Mouse (Mus musculus): ENCODE data around the gene Mybpc3.

Gene Mybpc3

DNA sequence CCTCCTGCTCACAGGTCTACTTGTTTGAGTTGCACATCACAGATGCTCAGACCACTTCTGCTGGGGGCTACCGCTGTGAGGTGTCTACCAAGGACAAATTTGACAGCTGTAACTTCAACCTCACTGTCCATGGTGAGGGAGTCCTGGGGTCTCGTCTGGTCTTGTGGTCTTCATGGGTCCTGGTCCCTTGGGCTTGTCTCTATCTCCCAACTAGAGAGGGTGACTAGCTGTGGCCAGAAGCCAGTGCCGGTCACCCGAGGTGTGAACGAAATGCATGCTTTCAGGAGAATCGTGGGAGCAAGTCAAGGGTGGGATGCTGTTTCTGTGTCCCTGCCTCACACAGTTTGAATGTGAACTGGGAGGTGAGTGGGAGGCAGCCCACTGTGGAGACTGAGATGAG, 3.1 kb downstream of the Mybpc3 start:
- no peak for DNase-seq (ENCODE audit: low read depth, low spot score)

DNA sequence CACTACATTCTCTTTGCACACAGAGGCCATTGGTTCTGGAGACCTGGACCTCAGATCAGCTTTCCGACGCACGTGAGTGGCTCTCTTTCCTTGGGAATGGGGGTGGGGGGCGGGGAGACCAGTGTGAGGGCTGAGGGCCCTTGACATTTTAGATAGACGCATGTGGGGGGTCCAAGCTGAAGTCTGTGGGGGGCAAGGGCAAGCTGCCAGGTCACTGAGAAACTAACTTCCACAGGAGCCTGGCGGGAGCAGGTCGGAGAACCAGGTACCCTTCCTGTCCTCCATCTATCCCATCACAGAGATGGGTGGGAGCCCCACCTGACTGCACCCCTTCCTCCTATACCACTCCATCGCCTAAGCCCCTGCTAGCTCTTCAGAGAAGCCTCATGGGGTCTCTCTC, 3.6 kb downstream of the Mybpc3 start:
- no peak for DNase-seq (ENCODE audit: low read depth, low spot score)

DNA sequence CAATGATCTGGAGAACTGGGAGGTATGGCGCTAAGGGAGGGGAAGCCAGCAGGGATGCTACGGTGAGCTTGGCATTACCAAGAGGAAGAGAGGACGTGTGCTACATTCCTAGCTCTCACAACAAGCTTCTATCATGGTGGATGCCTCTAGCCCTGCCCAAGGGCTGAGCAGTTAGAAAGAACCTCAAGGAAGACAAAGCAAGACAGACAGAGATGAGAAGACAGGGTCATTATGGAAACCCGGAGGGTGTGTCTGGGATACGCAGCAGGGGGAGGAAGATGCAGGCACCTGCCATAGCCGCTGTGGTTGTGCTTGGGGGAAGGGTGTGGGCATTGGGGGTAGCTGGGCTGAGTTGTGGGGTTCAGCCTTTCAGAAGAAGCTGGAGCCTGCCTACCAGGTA, 5.6 kb downstream of the Mybpc3 start:
- DNase-seq (ENCODE audit: low read depth, low spot score), result no peak

DNA sequence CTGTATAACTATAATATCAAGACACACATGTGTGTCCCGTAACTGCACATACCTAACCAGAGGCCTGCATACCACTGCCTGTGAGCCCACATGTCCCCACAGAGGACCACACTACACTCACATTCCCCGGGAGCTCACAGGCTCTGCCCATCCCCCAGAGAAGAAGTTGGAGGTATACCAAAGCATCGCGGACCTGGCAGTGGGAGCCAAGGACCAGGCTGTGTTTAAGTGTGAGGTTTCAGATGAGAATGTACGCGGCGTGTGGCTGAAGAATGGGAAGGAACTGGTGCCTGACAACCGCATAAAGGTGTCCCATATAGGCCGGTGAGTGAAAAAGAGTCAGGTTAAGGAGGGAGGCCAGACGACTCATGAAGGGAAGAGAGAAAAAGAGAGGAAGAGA, 7.2 kb downstream of the Mybpc3 start:
- DNase-seq (ENCODE audit: low read depth, low spot score), result no peak

DNA sequence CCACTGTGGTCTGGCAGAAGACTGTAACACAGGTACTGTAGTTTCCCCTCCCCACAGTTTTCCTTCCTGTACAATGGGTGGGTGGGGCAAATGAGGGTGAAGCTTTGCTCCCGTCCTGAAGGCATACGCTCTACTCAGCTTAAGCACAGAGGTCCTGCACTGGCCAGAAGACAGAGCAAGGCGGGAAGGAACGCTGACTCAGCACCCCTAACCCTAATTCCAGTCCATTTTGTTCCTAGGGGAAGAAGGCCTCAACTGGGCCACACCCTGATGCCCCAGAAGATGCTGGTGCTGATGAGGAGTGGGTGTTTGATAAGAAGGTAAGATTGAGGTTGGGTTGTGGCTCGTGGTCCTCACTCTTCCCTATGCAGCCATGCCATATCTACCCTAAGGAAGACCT, 10.8 kb downstream of the Mybpc3 start:
- no peak for DNase-seq (ENCODE audit: low read depth, low spot score)

DNA sequence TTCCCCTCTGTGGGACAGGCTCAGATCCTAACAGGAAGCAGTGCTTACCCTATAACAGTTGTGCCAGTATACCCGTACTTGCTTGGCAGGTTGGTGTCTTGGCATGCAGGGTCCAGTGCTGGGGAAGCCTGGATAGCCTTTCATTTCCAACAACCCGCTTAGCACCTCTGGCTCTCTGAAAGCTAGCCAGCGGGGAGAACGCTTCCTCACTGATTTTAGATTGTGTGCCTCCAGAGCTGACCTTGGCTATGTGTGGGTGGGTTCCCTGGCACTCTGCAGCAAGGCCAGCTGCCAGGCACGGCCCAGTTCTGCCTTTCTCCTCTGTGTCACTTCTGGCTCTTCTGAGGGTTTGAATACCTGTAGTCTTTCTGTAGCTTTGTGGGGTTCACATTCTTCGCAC, 12.2 kb downstream of the Mybpc3 start:
- DNase-seq (ENCODE audit: low read depth, low spot score), result no peak

DNA sequence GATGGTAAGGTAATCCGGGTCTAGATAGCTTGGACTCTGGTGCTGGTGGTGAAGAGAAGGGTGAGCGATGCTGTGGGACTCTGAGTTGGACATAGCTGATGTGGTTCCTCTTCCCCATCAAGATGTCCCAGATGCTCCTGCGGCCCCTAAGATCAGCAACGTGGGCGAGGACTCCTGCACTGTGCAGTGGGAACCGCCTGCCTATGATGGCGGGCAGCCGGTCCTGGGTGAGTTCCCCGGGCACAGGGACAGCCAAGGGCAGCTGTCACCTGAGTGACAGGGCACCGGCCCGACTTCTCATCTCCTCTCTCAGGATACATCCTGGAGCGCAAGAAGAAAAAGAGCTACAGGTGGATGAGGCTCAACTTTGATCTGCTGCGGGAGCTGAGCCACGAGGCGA, 13.3 kb downstream of the Mybpc3 start:
- no peak for DNase-seq (ENCODE audit: low read depth, low spot score)

DNA sequence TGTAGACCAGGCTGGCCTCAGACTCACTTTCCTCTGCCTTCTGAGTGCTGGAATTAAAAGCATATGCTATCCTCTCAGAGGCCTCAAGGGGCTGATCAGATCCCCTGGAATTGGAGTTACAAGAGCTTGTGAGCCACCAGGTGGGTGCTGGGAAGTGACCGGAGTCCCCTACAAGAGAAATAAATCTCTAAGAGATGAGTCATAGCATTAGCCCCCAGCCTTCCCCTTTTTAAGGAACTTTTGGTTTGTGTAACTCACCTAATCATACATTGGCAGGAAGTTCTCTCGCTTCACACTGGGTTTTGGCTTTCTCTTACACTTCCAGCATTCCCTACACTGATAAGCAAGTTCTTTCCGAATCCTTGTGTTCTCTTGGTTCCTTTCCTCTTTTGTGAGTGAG, 14.1 kb downstream of the Mybpc3 start:
- no peak for DNase-seq (ENCODE audit: low read depth, low spot score)

DNA sequence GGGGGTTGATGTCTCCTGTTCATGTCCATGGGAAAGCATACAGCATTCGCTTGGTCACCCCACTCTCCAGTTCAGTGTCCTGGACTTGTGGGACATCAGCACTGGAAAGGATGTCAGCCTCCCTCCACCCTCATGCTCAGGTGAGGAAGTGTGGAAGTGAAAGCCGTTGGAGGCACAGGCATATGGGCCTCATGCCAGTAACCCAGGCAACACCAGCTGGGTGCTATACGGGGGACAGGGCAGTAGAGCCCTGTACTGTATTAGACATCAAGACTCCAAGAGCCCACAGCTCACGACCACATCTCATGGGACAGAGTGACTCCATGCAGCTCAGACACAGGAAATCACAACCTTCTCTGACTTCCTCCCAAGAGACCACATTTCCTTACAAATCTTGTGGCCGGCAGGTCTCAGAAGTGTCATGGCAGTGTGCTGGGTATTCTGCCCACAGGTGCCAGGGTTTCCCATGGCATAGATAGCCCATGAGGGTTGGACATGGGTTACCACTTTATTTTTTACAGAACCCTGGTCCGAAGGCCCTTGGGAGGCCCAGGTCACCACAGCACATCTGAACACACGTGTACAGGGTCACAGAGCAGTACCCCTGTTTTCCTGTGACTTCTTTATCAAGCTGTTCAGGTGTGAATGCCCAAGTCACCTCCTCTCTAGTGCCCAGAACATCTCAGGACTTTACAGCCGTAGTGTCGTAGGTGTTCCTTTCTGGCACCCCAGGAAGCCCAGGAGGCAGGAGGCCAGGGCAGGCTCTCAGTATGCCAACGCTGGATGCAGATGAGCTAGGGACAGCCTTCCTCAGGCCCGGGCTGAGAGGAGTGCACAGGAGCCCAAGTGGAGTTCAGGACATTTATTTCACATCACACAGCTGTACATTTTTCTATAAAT, 18.8 kb downstream of the Mybpc3 start:
- no peak for DNase-seq (ENCODE audit: low read depth, low spot score)

DNA sequence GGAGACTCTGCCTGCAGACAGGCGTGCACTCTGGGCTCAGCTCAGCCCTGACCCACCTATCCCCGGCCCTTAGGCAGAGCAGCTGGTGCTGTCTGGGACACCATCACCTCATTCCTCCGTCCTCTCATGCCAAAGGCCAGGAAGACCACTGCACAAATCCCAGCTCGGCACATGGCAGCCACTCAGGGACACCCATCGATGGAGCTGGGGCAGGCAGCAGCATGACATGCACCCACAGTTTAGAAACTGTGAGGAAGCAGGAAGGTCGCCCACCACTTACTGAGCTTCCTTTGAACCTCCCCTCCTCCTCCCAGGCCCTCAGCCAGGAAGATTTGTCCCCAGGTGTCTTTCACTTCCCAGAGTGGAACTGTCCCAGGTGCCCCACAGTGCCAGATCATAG, 19.5 kb downstream of the Mybpc3 start:
- no peak for DNase-seq (ENCODE audit: low read depth, low spot score)

DNA sequence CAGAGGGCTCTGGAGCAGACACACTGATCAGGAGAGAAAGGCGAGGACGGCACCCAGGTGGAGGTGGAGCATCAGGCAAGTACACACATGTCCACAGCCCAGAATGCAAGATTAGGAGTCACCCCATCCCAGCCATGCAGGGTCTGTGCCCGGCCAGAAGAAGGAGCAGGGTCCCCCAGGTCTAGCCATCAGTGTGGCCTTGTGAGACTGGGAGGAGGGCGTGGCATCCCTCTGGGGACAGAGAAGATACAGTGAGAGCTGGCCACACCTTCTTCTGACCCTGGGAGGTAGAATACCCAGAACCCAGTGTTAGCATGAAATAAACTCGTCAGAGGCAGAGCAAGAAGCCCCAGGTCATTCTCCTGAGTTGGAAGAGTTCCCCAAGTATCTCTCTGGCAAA, 21.4 kb downstream of the Mybpc3 start:
- DNase-seq (ENCODE audit: low read depth, low spot score), result no peak

DNA sequence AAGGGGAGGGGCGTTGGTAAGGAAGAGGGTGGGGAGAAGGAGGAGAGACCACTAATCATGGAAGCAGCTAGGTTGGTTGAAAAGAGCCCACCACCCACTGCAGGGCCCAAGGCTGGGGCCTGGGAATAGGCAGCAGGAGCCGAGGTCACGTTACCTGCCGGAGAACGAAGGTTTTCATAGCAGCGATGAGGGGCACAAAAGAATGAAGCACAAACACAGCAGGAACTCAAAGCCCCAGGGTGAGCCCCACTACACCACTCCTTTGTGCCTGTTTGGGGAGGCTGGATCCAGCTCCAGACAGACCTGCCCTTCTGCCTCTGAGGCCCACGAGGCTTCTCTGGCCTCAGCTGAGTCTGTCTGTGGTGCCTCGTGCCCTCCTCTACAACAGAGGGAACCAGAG, 21.8 kb downstream of the Mybpc3 start:
- DNase-seq (ENCODE audit: low read depth, low spot score), result no peak

DNA sequence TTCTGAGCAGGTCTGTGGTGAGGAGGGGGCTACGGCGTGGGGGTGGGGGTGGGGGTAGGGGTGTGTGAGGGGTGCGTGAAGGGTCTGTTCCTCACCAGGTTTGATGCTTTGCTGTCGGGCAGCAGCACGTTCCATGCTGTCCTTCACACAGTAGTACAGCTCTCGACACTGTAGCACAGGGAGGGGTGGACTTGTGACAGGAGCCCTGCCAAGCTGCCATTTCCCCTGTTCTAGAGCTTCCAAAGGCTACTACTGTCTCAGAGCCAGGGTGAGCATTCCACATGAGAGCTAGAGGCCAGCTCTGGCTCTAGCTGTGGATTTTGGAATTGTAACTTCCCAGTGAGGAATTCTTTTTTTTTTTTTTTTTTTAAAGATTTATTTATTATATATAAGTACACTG, 25.0 kb downstream of the Mybpc3 start:
- DNase-seq (ENCODE audit: low read depth, low spot score), result no peak

DNA sequence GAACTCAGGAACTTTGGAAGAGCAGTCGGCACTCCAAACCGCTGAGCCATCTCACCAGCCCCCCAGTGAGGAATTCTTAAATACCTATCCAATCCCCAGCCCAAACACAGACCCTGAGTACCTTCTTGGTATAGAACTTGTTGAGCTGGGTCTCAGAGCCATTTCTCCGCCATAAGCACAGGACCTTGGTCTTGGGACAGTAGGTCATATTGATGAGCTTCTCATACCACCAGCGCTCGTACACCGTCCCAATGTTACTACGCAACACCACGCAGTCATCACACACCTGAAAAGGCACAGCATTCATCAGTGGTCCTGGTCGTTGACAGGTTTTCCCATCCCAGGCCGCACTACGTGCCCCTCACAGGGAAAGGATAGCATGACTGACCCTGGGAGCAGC, 25.5 kb downstream of the Mybpc3 start:
- no peak for DNase-seq (ENCODE audit: low read depth, low spot score)

DNA sequence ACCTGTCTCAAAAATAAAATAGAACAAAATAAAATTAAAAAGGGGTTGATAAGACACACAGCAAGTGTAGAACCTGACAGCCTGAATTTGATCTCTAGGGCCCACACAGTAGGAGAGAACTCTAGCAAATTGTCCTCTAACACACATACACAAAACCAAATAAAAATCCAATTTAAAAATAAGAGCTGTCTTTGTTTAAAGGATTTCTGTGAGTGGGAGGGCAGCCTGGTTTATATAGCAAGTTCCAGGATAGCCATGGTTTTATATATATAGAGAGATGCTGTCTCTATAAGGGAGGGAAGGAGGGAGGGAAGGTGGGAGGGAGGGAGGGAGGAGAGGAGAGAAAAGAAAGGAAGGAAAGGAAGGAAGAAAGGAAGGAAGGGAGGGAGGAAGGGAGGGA, 30.2 kb downstream of the Mybpc3 start:
- peak; percentile 28 for DNase-seq (ENCODE audit: low read depth, low spot score)

DNA sequence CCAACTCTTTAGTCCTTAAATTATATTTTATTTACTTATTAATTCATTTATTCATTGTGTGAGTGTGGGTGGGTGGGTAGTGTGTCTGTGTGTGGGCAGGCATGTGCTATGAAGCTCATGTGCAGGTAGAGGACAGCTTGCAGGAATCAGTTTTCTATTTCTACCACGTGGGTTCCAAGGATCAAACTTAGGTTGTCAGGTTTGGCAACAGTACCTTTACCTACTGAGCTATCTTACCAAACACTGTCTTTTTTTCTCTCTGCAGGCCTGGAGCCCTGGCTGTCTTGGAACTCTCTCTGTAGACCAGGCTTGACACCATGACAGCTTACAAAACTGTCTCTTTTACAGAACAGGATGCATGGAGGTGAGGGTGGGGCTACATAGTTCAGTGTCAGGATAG, 33.4 kb downstream of the Mybpc3 start:
- no peak for DNase-seq (ENCODE audit: low read depth, low spot score)

DNA sequence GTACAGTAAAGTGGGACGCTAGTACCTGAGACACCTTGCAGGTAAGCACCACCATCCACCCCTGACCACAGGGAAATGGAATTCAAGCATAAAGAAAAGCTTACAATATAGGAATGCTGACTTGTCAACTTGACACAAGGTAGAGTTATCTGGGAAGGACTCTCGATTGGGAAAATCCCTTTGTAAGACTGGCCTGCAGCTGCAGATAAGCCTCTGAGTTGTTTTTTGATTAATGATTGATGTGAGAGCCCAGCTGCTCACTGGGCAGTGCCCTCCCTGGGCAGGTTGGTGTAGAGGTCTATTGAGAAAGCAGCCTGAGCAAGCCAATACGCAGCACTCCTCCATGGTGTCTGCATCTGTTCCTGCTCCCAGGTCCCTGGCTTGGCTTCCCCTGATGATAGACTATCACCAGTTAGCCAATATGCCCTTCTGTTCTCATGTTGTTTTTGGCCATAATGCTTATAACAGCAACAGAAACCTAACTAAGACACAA, 35.0 kb downstream of the Mybpc3 start:
- DNase-seq (ENCODE audit: low read depth, low spot score), result no peak

DNA sequence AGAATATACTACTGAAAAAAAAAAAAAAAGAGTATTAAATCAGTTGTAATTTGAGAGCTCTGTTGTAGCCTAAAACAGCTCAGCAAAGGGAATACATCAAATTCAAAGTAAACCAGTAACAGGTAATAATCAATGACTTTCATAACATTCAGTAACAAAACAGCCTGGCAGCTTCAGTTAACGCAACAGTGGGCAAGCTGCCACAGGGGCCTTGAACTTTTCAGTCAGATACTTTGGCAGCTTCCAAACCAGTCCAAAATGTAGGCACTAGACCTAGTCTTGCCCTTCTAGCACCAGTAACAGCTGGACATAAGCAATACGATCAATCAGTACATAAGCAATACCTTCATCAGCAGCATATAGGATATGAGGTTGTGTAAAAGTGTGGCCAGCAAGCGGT, 36.1 kb downstream of the Mybpc3 start:
- DNase-seq (ENCODE audit: low read depth, low spot score), result no peak

DNA sequence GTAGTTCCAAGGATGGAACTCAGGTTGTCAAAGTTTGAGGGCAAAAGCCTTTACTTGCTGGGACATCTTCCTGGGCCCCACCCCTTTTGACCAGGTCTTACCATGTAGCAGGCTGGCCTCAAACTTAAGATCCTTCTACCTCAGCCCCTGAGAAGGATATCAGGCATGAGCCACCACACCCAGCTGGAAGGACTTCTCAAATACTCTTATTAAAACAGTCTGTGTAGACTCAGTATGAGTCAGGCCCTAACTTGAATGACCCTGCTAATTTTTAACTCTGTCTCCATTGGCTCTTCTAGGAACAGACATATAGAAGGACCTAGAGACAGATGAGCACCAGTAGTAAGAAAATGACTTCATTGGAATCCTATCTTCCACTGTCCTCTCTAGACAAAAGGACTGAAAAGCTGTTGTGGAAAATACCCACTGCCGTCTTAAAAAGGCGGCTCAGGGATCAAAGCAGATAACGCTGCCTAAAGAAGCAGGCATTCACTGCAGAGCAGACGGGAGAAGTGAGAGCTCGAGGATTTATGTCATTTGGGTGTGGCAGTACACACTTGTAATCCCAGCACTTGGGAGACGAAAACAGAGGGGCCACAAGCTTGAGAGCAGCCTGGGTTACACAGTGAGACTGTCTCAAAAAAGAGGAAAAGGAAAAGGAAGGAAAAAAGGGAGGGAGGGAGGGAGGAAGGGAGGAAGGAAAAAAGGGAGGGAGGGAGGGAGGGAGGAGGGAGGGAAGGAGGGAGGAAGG, 39.2 kb downstream of the Mybpc3 start:
- no peak for DNase-seq (ENCODE audit: low read depth, low spot score)

DNA sequence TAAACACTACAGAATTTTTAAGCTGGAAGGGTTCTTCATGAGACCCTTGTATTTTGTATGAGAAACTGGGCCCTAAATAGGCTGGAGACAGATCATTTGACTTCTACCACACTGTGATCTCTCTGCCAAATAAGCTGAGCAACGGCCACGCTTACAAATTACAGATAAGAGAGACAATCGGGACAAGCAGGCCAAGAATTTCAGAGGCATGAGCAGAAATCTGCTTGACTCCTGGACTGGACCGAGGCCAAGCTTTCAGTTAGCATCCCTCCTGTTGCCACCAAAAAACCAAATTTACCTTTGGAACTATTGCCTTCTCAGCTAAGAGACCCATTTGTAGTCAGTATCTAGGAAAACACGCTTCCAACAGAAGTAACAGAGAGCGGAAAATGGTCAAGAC, 42.6 kb downstream of the Mybpc3 start:
- no peak for DNase-seq (ENCODE audit: low read depth, low spot score)

DNA sequence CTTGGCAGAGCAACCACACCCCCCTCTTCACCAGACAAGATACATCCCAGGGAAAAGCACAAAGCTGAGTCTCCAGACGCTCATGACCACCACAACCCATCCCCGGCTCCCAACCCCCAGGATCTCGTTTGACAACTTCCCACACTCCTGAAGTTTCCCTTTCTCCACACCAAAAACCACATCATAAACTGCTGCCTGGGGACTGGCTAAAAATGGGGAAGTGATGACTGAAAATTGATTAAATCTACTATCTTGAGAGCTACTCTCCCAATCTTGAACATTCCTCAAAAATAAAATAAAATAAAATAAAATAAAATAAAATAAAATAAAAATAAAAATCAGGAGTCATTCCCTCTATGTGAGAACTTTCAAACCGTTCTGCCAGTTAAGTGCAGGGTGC, 45.0 kb downstream of the Mybpc3 start:
- DNase-seq (ENCODE audit: low read depth, low spot score), result no peak

DNA sequence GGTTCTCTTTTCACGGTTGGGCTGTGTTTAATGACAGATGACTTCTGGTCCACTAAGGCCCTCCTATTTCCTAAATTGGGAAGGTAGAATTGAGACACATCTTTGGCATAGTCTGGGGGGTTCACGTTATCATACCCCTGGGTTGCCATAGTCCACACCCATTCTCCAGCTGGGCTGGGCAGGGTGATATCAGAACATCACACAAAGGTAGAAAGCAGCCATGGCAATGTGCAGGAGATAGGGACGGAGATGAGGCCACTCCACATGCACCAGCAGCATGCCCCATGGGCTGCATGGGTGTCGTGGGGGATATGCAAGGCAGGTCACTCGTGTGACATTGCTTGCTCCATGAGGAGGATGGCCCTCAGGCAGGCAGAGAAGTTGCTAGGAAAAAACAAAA, 45.6 kb downstream of the Mybpc3 start:
- no peak for DNase-seq (ENCODE audit: low read depth, low spot score)

DNA sequence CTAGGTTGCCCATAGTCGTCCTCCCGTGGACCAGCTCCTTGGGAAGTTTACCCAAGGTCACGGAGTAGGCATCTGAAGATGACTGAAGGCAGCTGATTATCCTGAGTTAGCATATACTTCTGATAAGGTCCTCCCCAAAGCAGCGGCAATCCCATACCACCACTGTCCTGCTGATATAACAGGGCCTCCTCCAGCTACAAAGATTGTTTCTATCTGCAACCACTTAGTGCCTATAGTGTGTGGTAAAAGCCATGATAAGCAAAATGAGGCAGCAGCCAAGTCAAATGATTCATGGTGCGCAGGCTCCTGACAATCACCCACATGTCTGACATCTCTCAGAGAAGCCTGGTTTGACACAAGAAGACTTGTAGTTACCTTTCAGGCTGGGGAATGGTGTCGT, 47.0 kb downstream of the Mybpc3 start:
- no peak for DNase-seq (ENCODE audit: low read depth, low spot score)
